Mouse (Mus musculus) liver, postnatal 0 days (tissue): Measurements from ENCODE around the gene Sec24a.

Experiments
- CTCF ChIP-seq: sonication (generic); IDR thresholded peaks from 2 replicates; pipeline ENCODE4 v1.5.1; 2016; ENCODE audit warnings: antibody characterized with exemption, low read depth
- EP300 ChIP-seq: IDR thresholded peaks from 2 replicates; pipeline ENCODE4 v1.6.1; 2016; ENCODE audit warnings: antibody characterized with exemption, low read depth, mild to moderate bottlenecking

GRCm38 (mm10) chr11:51662632-51663031 lies 100.8 kb downstream of the Sec24a start:
- TF ChIP-seq CTCF (no peak), EP300 (no peak)
